Mouse (Mus musculus) MEL (cell line): ENCODE measurements around the gene Tekt5. TPM values are rescaled to one million over a fixed set of nuclear protein-coding genes. Genes with fewer than 3 reads are reported as not detected.

Experiments used
- DNase-seq: peaks from one replicate; pipeline ENCODE4 v3.0.0; 2011; ENCODE audit warnings: low read depth, low spot score
- H3K27ac ChIP-seq: 2 replicates; pipeline ENCODE4 v1.5.1; 2012; ENCODE audit warnings: low read depth, mild to moderate bottlenecking, control low read depth, low read length, moderate library complexity; ENCODE audit not compliant: control insufficient read depth
- H3K27me3 ChIP-seq, 2 experiments: fragments of 150-350 bp in 1 of 2; sonication (generic) in 1 of 2; 2 replicates each; pipeline ENCODE4 v1.6.1; 2012; ENCODE audit warnings: low read length in 2 of 2, mild to moderate bottlenecking in 2 of 2, improper control_type of control experiment in 1 of 2, moderate library complexity in 1 of 2; ENCODE audit not compliant: insufficient read depth in 2 of 2, control insufficient read depth in 1 of 2
- H3K36me3 ChIP-seq, 2 experiments: 2 replicates each; pipeline ENCODE4 v1.6.1; 2012 to 2014; ENCODE audit warnings: low read length in 2 of 2, improper control_type of control experiment in 1 of 2, inconsistent platforms in 1 of 2, mild to moderate bottlenecking in 1 of 2; ENCODE audit not compliant: insufficient read depth in 2 of 2, control insufficient read depth in 1 of 2
- H3K4me1 ChIP-seq, 2 experiments: fragments of 150-350 bp in 1 of 2; sonication (generic) in 1 of 2; 2 replicates each; pipeline ENCODE4 v1.6.1; 2012; ENCODE audit warnings: low read length in 2 of 2, improper control_type of control experiment in 1 of 2, mild to moderate bottlenecking in 1 of 2; ENCODE audit not compliant: insufficient read depth in 2 of 2, control insufficient read depth in 1 of 2
- H3K4me3 ChIP-seq, 2 experiments: fragments of 150-350 bp in 1 of 2; sonication (generic) in 1 of 2; 2 replicates each; pipeline ENCODE4 v1.5.1; 2012; ENCODE audit warnings: low read depth in 2 of 2, low read length in 2 of 2, mild to moderate bottlenecking in 2 of 2, moderate library complexity in 2 of 2, control low read depth in 1 of 2, improper control_type of control experiment in 1 of 2; ENCODE audit not compliant: control insufficient read depth in 1 of 2, insufficient read depth in 1 of 2
- H3K79me2 ChIP-seq: 2 replicates; pipeline ENCODE4 v1.6.1; 2012; ENCODE audit warnings: mild to moderate bottlenecking, low read length, moderate library complexity; ENCODE audit not compliant: control insufficient read depth, poor library complexity, insufficient read depth
- H3K9ac ChIP-seq: 2 replicates; pipeline ENCODE4 v1.6.1; 2012; ENCODE audit warnings: low read depth, mild to moderate bottlenecking, control low read depth, low read length, moderate library complexity; ENCODE audit not compliant: control insufficient read depth, poor library complexity, severe bottlenecking
- H3K9me3 ChIP-seq: fragments of 150-350 bp; sonication (generic); replicated peaks from 2 replicates; pipeline ENCODE4 v1.6.1; 2012; ENCODE audit warnings: mild to moderate bottlenecking, low read length, improper control_type of control experiment, moderate library complexity; ENCODE audit not compliant: insufficient read depth
- BHLHE40 ChIP-seq: IDR thresholded peaks from 2 replicates; pipeline ENCODE4 v1.6.1; 2012; ENCODE audit warnings: low read depth, mild to moderate bottlenecking, inconsistent platforms, low read length, improper control_type of control experiment, borderline replicate concordance
- CHD1 ChIP-seq: IDR thresholded peaks from 2 replicates; pipeline ENCODE4 v1.6.1; 2012; ENCODE audit warnings: low read depth, mild to moderate bottlenecking, inconsistent platforms, low read length, improper control_type of control experiment
- CHD2 ChIP-seq: IDR thresholded peaks from 2 replicates; pipeline ENCODE4 v1.6.1; 2011; ENCODE audit warnings: low read length, improper control_type of control experiment
- E2F4 ChIP-seq: IDR thresholded peaks from 2 replicates; pipeline ENCODE4 v1.6.1; 2011; ENCODE audit warnings: low read depth, low read length, improper control_type of control experiment, borderline replicate concordance
- EP300 ChIP-seq, 2 experiments: IDR thresholded peaks; 2 replicates each; pipeline ENCODE4 v1.6.1; 2011; ENCODE audit warnings: improper control_type of control experiment in 2 of 2, low read length in 2 of 2, low read depth in 1 of 2, mild to moderate bottlenecking in 1 of 2
- ETS1 ChIP-seq: IDR thresholded peaks from 2 replicates; pipeline ENCODE4 v1.6.1; 2012; ENCODE audit warnings: low read depth, mild to moderate bottlenecking, inconsistent platforms, low read length, improper control_type of control experiment, moderate library complexity
- GABPA ChIP-seq: IDR thresholded peaks from 2 replicates; pipeline ENCODE4 v1.6.1; 2012; ENCODE audit warnings: low read depth, mild to moderate bottlenecking, inconsistent platforms, low read length, improper control_type of control experiment, moderate library complexity
- GATA1 ChIP-seq: IDR thresholded peaks from 2 replicates; pipeline ENCODE4 v1.6.1; 2011; ENCODE audit warnings: low read depth, low read length, improper control_type of control experiment
- MAFK ChIP-seq: IDR thresholded peaks from 2 replicates; pipeline ENCODE4 v1.6.1; 2011; ENCODE audit warnings: low read depth, mild to moderate bottlenecking, low read length, improper control_type of control experiment, borderline replicate concordance
- MAX ChIP-seq: IDR thresholded peaks from 2 replicates; pipeline ENCODE4 v1.6.1; 2011; ENCODE audit warnings: low read length, improper control_type of control experiment
- MEF2A ChIP-seq: IDR thresholded peaks from 2 replicates; pipeline ENCODE4 v1.6.1; 2014; ENCODE audit warnings: low read depth, mild to moderate bottlenecking, inconsistent platforms, low read length, improper control_type of control experiment; ENCODE audit not compliant: poor library complexity, insufficient replicate concordance, severe bottlenecking; ENCODE audit errors: extremely low read depth
- MYB ChIP-seq: IDR thresholded peaks from 2 replicates; pipeline ENCODE4 v1.6.1; 2011; ENCODE audit warnings: mild to moderate bottlenecking, low read depth, low read length, improper control_type of control experiment
- POLR2A ChIP-seq, 2 experiments: IDR thresholded peaks; 2 replicates each; pipeline ENCODE4 v1.6.1; 2011 to 2012; ENCODE audit warnings: low read length in 2 of 2, mild to moderate bottlenecking in 2 of 2, control low read depth in 1 of 2, improper control_type of control experiment in 1 of 2, low read depth in 1 of 2, moderate library complexity in 1 of 2; ENCODE audit not compliant: control insufficient read depth in 1 of 2, insufficient read depth in 1 of 2, poor library complexity in 1 of 2
- POLR2AphosphoS5 ChIP-seq: IDR thresholded peaks from 2 replicates; pipeline ENCODE4 v1.6.1; 2012; ENCODE audit warnings: low read depth, borderline replicate concordance, mild to moderate bottlenecking, inconsistent platforms, low read length, moderate library complexity, mixed read lengths
- RCOR1 ChIP-seq: IDR thresholded peaks from 2 replicates; pipeline ENCODE4 v1.6.1; 2012; ENCODE audit warnings: low read depth, mild to moderate bottlenecking, inconsistent platforms, low read length, improper control_type of control experiment
- SMC3 ChIP-seq: IDR thresholded peaks from 2 replicates; pipeline ENCODE4 v1.6.1; 2011; ENCODE audit warnings: low read depth, low read length, improper control_type of control experiment
- TCF12 ChIP-seq: IDR thresholded peaks from 2 replicates; pipeline ENCODE4 v1.6.1; 2014; ENCODE audit warnings: low read depth, mild to moderate bottlenecking, inconsistent platforms, low read length, improper control_type of control experiment, moderate library complexity
- UBTF ChIP-seq: IDR thresholded peaks from 2 replicates; pipeline ENCODE4 v1.6.1; 2012; ENCODE audit warnings: low read depth, mild to moderate bottlenecking, inconsistent platforms, low read length, improper control_type of control experiment, moderate library complexity, borderline replicate concordance; ENCODE audit not compliant: insufficient read depth
- ZKSCAN1 ChIP-seq: IDR thresholded peaks from 2 replicates; pipeline ENCODE4 v1.6.1; 2012; ENCODE audit warnings: low read depth, mild to moderate bottlenecking, inconsistent platforms, low read length, improper control_type of control experiment, moderate library complexity
- ZMIZ1 ChIP-seq: IDR thresholded peaks from 2 replicates; pipeline ENCODE4 v1.6.1; 2012; ENCODE audit warnings: low read depth, mild to moderate bottlenecking, inconsistent platforms, low read length, improper control_type of control experiment, moderate library complexity
- polyA plus RNA-seq, 2 experiments: library from polyadenylated mRNA; stranded (reverse) in 1 of 2; unstranded in 1 of 2; fragments of >175 nt in 1 of 2; fragments of >200 nt in 1 of 2; gene quantifications; 2 replicates each; pipeline versions ENCODE4 v1.2.1 to v1.2.4; 2012; ENCODE audit warnings: low replicate concordance in 2 of 2, low read depth in 1 of 2; ENCODE audit not compliant: insufficient read length in 2 of 2, insufficient read depth in 1 of 2, missing spikeins in 1 of 2
- total RNA-seq: library from RNA; depleted of rRNA; stranded (reverse); fragments of 300-350 nt; gene quantifications from 2 replicates; pipeline ENCODE4 v1.2.3, GENCODE M21; 2012

Tekt5 gene
- total and polyA plus RNA-seq, 3 experiments, result 0.08 to 0.25 TPM; not detected in 1

- Histone ChIP-seq H3K79me2 (no peaks in the 10 kb centered on the region), H3K27me3 (no peaks in the 10 kb centered on the region; a peak in 1 of 4 replicates), H3K4me3 (no peak overlapping the region), H3K9me3 (no peaks in the 10 kb centered on the region), H3K9ac (no peak overlapping the region), H3K4me1 (no peaks in the 10 kb centered on the region), H3K27ac (no peak overlapping the region), H3K36me3 (no peaks in the 10 kb centered on the region)
- TF ChIP-seq E2F4, result no peak
- no peak for TF ChIP-seq TCF12
- no peak for TF ChIP-seq POLR2AphosphoS5
- TF ChIP-seq MAX, result no peak
- no peak for TF ChIP-seq MYB
- no peak for TF ChIP-seq CHD2
- no peak for TF ChIP-seq BHLHE40
- TF ChIP-seq POLR2A (IDR thresholded peaks at IDR 0.05; ENCODE audit: control insufficient read depth in 1 of 2, insufficient read depth in 1 of 2, low read depth in 1 of 2, low read length in 2 of 2, poor library complexity in 1 of 2), result no peak
- TF ChIP-seq CHD1, result no peak
- no peak for TF ChIP-seq SMC3
- TF ChIP-seq ZKSCAN1, result no peak
- no peak for TF ChIP-seq MAFK
- TF ChIP-seq ZMIZ1, result no peak
- TF ChIP-seq RCOR1, result no peak
- TF ChIP-seq MEF2A, result no peak
- TF ChIP-seq UBTF, result no peak
- DNase-seq, result no peak
Measured at GRCm38 (mm10) chr16:10336454-10337421, 58.6 kb downstream of the Tekt5 start.

- no peaks in the 10 kb centered on the region for H3K36me3 ChIP-seq
- no peaks in the 10 kb centered on the region for H3K4me1 ChIP-seq
- no peak overlapping the region for H3K4me3 ChIP-seq
- no peak for DNase-seq
- H3K9me3 ChIP-seq, result no peaks in the 10 kb centered on the region
- no peak for TF ChIP-seq EP300 (IDR thresholded peaks at IDR 0.05; ENCODE audit: low read depth in 1 of 2, low read length in 2 of 2)
- TF ChIP-seq GABPA, result no peak
- TF ChIP-seq GATA1, result no peak
- no peak for TF ChIP-seq ETS1
- H3K9ac ChIP-seq, result no peak overlapping the region
- no peaks in the 10 kb centered on the region; a peak in 1 of 4 replicates for H3K27me3 ChIP-seq
- H3K79me2 ChIP-seq, result no peaks in the 10 kb centered on the region
- H3K27ac ChIP-seq, result no peak overlapping the region
Measured at GRCm38 (mm10) chr16:10335953-10336352, 59.3 kb downstream of the Tekt5 start.
